Mouse (Mus musculus): ENCODE measurements around the gene Zdhhc1. TPM values are rescaled to one million over a fixed set of nuclear protein-coding genes. Genes with fewer than 3 reads are reported as not detected.

The Zdhhc1 gene
- polyA plus RNA-seq, 1 experiment from 2014 or later: 36.8 TPM

DNA sequence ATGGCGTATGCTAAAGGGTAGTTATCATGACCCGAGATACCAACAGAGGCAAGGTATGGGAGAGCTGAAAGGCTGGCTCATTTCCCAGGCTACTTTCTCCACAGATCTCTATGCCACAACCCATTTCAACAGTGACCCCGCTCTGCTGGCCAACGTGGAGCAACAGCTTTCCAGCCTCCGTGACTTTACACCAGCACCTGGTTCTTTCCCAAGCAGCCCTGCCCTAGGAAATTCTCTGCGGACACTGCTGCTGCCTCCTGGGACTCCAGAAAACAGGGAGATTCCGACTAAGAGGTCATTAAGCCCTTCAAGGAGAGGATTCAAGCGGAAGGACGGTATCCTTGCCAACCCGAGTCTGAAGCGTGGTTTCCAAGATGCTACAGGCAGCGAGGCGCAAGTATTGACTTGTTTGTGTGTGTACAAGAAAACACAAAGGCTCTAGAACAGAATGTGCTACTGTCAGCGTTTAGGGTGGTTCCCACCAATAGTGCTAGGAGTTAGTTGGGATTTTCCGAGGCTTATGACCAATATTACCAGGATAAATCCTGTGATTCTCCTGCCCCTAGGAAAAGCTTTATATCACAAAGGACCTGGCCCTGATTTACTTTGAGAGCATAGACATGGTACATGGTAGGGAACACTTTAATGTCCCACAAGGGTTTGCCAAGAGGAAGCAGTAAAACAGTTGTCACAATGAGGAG is 44.6 kb downstream of the Zdhhc1 start:
- no peaks in the 10 kb centered on the region for H3K36me3 ChIP-seq
- H3K4me1 ChIP-seq: 0 out of 2 replicates have a peak, but pooled peaks cover 4% of the 10 kb centered on the region
- no peak overlapping the region for H3K9ac ChIP-seq (replicated peaks)
- 43% methylated on average over 15 of the region's 15 CpGs for WGBS
- no peak overlapping the region for H3K4me3 ChIP-seq (replicated peaks)
- no peak overlapping the region for H3K4me2 ChIP-seq
- H3K27ac ChIP-seq (replicated peaks): no peak overlapping the region
- no peaks in the 10 kb centered on the region for H3K9me3 ChIP-seq (replicated peaks)
- ATAC-seq (ENCODE audit: low FRiP score): no peak
- no peaks in the 10 kb centered on the region for H3K27me3 ChIP-seq (replicated peaks)

DNA sequence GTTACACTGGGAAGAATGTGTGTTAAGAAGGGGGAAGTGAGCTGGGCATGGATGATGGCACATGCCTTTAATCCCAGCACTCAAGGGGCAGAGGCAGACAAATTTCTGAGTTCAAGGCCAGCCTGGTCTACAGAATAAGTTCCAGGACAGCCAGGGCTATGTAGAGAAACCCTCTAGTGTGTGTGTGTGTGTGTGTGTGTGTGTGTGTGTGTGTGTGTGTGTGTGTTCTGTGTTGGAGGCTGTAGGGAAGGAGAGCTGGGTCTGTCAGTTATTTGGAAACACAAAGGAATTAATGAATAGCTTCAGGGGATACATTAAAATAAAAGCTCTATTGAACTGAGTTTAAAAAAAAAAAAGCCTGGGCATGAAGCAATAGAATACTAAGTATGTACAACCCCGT is 45.7 kb downstream of the Zdhhc1 start:
- Histone ChIP-seq H3K4me1 (peaks cover 8% of the 10 kb centered on the region), H3K9me3 (replicated peaks) (no peaks in the 10 kb centered on the region), H3K4me3 (replicated peaks) (no peak overlapping the region), H3K36me3 (no peaks in the 10 kb centered on the region), H3K9ac (replicated peaks) (no peak overlapping the region), H3K4me2 (no peak overlapping the region), H3K27ac (replicated peaks) (no peak overlapping the region), H3K27me3 (replicated peaks) (no peaks in the 10 kb centered on the region)
- ATAC-seq (ENCODE audit: low FRiP score): no peak
- WGBS: 37% methylated on average over 1 of the region's 1 CpGs

DNA sequence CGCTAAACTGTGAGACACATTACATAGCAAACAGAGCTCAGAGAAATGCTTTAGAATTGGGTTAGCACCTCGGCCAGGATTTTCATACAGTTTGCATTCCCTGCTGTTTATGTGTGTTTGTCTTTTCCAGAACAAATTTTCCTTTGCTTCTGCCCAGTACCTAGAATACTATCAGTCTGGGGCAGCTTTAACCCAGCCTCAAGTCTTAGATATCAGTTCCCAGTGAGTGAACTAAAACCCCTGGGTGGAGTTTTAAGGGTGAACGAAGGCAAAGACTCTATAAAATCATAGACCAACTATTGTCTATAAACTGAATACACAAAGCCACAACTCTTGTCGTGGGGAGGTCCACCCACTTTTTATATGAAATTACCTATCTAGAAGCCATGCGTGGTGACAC is 48.1 kb downstream of the Zdhhc1 start:
- Histone ChIP-seq H3K27me3 (replicated peaks) (no peaks in the 10 kb centered on the region), H3K9me3 (replicated peaks) (no peaks in the 10 kb centered on the region), H3K27ac (replicated peaks) (no peak overlapping the region), H3K36me3 (no peaks in the 10 kb centered on the region), H3K4me2 (no peak overlapping the region), H3K9ac (replicated peaks) (no peak overlapping the region), H3K4me1 (peaks cover 16% of the 10 kb centered on the region), H3K4me3 (replicated peaks) (no peak overlapping the region)
- 87% methylated on average over 5 of the region's 5 CpGs for WGBS
- no peak for ATAC-seq (ENCODE audit: low FRiP score)

DNA sequence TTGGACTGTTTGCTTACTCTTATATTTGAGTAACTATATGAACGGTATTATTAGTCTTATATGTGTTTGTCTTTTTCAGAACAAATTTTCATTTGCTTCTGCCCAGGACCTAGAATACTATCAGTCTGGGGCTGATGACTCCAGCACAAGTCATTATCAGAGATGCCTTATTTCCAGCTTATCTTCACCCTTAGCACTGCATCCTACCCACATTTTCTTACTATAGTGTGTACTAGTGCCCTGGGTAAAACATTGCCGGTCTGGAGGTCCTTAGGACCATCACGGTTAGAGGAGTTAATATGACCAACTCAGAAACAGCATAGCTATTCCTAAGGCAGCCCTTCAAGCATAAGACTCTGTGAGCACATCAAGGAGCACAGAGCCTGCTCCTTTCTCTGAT is 48.5 kb downstream of the Zdhhc1 start:
- Histone ChIP-seq H3K4me2 (no peak overlapping the region), H3K36me3 (no peaks in the 10 kb centered on the region), H3K4me1 (peaks cover 16% of the 10 kb centered on the region), H3K9ac (replicated peaks) (no peak overlapping the region), H3K27ac (replicated peaks) (no peak overlapping the region), H3K4me3 (replicated peaks) (no peak overlapping the region), H3K9me3 (replicated peaks) (no peaks in the 10 kb centered on the region), H3K27me3 (replicated peaks) (no peaks in the 10 kb centered on the region)
- ATAC-seq (ENCODE audit: low FRiP score): no peak
- 94% methylated on average over 3 of the region's 3 CpGs for WGBS

DNA sequence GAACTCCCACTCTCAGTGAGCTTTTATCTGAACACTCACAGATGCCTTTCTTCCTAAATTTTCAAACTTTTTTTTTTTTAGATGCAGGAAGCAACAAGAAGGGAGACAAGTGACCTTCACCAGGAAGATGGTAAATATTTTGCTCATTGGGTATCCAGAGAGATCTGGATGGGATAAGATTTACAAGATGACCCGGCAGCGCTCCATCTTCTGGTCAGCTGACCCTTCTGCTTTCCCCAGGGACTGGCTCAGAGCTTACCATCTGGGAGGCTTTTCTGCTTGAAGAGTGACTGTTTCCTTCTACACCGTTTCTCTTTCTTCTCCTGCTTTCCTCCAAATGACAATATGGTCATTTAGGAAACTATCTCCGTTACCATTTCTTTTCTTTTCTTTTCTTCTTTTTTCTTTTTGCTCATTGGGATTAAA is 50.6 kb downstream of the Zdhhc1 start:
- peaks cover 13% of the 10 kb centered on the region for H3K4me1 ChIP-seq
- H3K27ac ChIP-seq (replicated peaks): 0 out of 2 replicates have a peak overlapping the region, but pooled peaks have one; percentile 23
- WGBS: 9% methylated on average over 4 of the region's 4 CpGs
- no peak overlapping the region for H3K9ac ChIP-seq (replicated peaks)
- H3K9me3 ChIP-seq (replicated peaks): no peaks in the 10 kb centered on the region
- H3K27me3 ChIP-seq (replicated peaks): no peaks in the 10 kb centered on the region
- no peak for ATAC-seq (ENCODE audit: low FRiP score)
- peak overlapping the region; percentile 15; the same call in 1 of the 2 replicates for H3K4me2 ChIP-seq
- no peak overlapping the region for H3K4me3 ChIP-seq (replicated peaks)
- no peaks in the 10 kb centered on the region for H3K36me3 ChIP-seq

DNA sequence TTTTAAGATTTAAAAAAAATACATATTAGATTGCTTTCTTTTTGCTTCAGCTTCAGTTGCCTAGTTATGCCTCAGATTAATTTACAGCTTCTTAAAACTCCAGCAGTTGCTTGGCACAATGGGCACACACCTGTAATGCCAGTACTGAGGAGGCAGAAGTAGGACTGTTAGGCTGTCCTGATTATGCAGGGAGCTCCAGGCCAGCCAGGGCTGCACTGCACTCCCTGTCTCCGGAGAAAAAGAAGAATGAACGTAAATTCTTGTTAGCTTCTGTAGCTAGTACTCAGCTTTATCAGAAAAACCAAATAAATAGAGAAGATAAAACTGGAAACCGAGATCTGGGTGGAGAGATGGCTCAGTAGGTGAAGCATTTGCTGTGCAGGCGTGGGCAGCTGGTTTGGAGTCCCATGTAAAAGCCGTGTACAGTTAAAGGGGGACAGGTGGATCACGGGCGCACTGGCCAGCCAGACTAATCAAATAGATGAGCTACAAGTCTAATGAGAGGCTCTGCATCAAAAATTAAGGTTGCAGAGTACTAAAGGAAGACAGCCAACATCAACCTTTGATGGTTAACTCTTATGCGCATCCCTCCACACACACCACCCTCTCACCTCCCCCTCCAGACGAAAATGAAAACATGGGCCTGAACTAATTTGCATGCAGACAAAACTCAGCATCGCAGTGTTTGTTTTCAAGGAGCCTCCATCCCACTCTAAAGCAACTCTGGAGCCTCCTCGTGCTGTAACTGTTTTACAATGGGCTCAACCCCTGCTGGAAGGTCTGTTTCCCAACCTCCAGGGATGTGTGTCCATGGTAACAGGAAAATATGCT is 51.2 kb downstream of the Zdhhc1 start:
- peaks cover 13% of the 10 kb centered on the region for H3K4me1 ChIP-seq
- ATAC-seq (ENCODE audit: low FRiP score): no peak
- 0 out of 2 replicates have a peak overlapping the region, but pooled peaks have one; percentile 23 for H3K27ac ChIP-seq (replicated peaks)
- WGBS: 21% methylated on average over 11 of the region's 11 CpGs
- no peak overlapping the region for H3K4me3 ChIP-seq (replicated peaks)
- H3K9ac ChIP-seq (replicated peaks): no peak overlapping the region
- no peaks in the 10 kb centered on the region for H3K27me3 ChIP-seq (replicated peaks)
- peak overlapping the region; percentile 15; the same call in 1 of the 2 replicates for H3K4me2 ChIP-seq
- H3K36me3 ChIP-seq: no peaks in the 10 kb centered on the region
- H3K9me3 ChIP-seq (replicated peaks): no peaks in the 10 kb centered on the region

DNA sequence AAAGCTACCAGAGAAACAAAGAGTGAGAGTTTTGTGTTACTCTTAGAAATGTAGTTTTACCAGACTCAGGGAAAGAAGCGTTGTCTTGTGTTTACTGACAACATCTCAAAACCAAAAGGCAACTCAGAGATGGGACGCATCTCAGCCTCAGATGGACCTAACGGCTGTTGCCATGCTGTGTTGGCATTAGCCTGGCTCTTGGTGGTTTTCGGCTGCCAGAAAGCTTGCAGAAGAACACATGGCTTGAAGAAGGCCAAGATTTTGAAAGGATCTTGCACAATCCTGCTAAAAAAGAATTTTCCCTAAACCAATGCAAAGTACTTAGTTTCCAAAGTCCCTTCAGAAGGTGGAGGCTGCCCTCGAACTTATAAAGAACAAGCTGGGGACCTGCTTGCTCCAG is 54.0 kb downstream of the Zdhhc1 start:
- Histone ChIP-seq H3K9ac (replicated peaks) (no peak overlapping the region), H3K27me3 (replicated peaks) (no peaks in the 10 kb centered on the region), H3K4me2 (no peak overlapping the region), H3K4me3 (replicated peaks) (no peak overlapping the region), H3K4me1 (peaks cover 15% of the 10 kb centered on the region), H3K27ac (replicated peaks) (no peak overlapping the region), H3K9me3 (replicated peaks) (no peaks in the 10 kb centered on the region), H3K36me3 (no peaks in the 10 kb centered on the region)
- ATAC-seq (ENCODE audit: low FRiP score): no peak
- WGBS: 95% methylated on average over 5 of the region's 5 CpGs

DNA sequence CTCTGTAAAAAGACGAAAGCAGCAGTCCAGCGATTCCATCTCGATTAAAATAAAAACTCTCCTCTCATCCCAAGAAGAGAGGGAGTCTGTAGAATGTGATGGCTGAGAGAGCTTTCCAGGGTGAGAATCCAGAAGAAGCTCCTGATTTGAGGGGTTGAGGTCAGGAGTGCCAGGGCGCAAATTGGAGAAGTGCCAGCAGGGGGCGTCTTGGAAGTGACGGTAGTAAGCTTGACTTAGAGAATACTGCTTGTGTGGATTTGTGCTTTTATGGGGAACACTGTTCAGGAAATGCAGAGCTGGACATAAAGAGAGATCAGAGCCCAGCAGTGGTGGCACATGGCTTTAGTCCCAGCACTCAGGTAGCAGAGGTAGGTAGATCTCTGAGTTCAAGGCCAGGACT is 55.3 kb downstream of the Zdhhc1 start:
- H3K27me3 ChIP-seq (replicated peaks): no peaks in the 10 kb centered on the region
- H3K4me3 ChIP-seq (replicated peaks): no peak overlapping the region
- H3K4me1 ChIP-seq: peaks cover 15% of the 10 kb centered on the region
- ATAC-seq (ENCODE audit: low FRiP score): no peak
- H3K4me2 ChIP-seq: no peak overlapping the region
- H3K36me3 ChIP-seq: no peaks in the 10 kb centered on the region
- WGBS: 10% methylated on average over 6 of the region's 6 CpGs
- no peak overlapping the region for H3K27ac ChIP-seq (replicated peaks)
- no peaks in the 10 kb centered on the region for H3K9me3 ChIP-seq (replicated peaks)
- no peak overlapping the region for H3K9ac ChIP-seq (replicated peaks)

DNA sequence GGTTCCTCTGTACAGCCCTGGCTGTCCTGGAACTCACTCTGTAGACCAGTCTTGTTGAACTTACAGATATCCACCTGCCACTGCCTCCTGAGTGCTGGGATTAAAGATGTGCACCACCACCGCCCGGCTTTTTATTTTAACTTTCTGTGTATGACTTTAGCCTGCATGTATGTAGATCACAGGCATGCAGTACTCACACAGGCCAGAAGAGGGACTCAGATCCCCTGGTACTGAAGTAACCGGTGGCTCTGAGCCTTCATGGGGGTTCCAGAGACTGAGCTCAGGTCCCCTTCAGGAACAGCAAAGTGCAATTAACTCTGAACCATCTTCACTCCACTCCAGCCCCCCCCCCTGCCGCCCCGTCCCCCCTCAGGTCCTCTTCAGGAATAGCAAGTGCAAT is 57.8 kb downstream of the Zdhhc1 start:
- Histone ChIP-seq H3K9me3 (replicated peaks) (no peaks in the 10 kb centered on the region), H3K27me3 (replicated peaks) (no peaks in the 10 kb centered on the region), H3K36me3 (no peaks in the 10 kb centered on the region), H3K4me3 (replicated peaks) (no peak overlapping the region), H3K9ac (replicated peaks) (no peak overlapping the region), H3K4me1 (peaks cover 2% of the 10 kb centered on the region; the same call in 1 of the 2 replicates), H3K27ac (replicated peaks) (no peak overlapping the region), H3K4me2 (no peak overlapping the region)
- ATAC-seq (ENCODE audit: low FRiP score): no peak
- WGBS: 55% methylated on average over 5 of the region's 5 CpGs

DNA sequence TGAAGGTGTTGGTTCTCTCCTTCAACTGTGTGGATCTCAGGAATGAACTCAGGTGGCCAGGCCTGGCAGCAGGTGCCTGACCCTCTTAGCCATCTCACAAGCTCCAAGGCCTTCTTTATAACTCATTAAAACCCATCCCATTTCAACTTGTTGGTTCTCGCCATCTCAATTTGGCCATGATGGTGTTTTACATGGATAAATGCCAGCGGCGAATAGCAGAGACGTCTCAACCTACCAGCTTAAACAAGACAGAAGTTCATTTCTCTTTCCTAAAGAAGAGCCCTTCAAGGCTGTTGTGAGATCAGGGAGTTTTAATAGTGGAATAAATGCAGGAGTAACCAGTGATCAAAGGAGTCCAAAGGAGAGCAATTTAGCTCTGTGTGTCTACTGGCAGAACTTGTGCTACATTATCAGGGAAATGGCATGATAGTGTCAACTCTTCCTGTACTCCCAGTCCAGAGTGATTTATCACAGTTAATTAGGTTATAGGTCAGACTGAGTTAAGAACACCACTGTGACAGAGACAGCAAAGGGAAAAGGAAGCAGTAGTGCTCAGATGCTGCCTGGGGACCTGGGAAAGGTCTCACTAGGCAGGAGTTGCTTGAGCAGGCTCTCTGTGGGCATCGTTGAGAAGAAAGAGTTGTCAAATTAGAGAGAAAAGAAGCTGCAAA is 59.5 kb downstream of the Zdhhc1 start:
- H3K4me1 ChIP-seq: peaks cover 14% of the 10 kb centered on the region
- H3K27me3 ChIP-seq (replicated peaks): no peaks in the 10 kb centered on the region
- H3K4me2 ChIP-seq: no peak overlapping the region
- H3K9ac ChIP-seq (replicated peaks): no peak overlapping the region
- no peak for ATAC-seq (ENCODE audit: low FRiP score)
- no peaks in the 10 kb centered on the region for H3K9me3 ChIP-seq (replicated peaks)
- no peak overlapping the region for H3K27ac ChIP-seq (replicated peaks)
- no peaks in the 10 kb centered on the region for H3K36me3 ChIP-seq
- H3K4me3 ChIP-seq (replicated peaks): no peak overlapping the region
- WGBS: 86% methylated on average over 5 of the region's 5 CpGs

DNA sequence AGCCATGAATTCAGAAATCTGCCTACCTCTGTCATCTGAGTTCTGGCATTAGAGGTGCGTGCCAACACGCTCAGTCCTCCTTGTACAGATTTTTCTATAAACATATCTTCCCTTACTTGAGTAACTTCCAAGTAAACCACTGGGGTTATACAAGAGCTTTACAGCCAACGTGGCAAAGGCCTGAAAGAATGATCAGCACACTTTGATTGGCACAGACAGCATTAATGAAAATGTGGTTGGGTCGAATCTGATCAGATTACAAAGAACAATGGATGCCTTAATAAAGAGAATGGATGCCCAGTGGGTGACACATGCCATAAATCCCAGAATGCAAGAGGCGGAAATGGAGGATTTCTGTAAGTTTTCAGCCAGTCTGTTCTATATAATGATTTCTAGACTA is 60.5 kb downstream of the Zdhhc1 start:
- H3K9me3 ChIP-seq (replicated peaks): no peaks in the 10 kb centered on the region
- H3K36me3 ChIP-seq: no peaks in the 10 kb centered on the region
- no peak overlapping the region for H3K4me3 ChIP-seq (replicated peaks)
- WGBS: 75% methylated on average over 5 of the region's 5 CpGs
- H3K27ac ChIP-seq (replicated peaks): no peak overlapping the region
- H3K9ac ChIP-seq (replicated peaks): no peak overlapping the region
- no peaks in the 10 kb centered on the region for H3K27me3 ChIP-seq (replicated peaks)
- peaks cover 23% of the 10 kb centered on the region for H3K4me1 ChIP-seq
- ATAC-seq (ENCODE audit: low FRiP score): no peak
- no peak overlapping the region for H3K4me2 ChIP-seq

Measured in neural tube, embryonic 15.5 days (tissue).